Mouse (Mus musculus) right cerebral cortex, adult 18-20 months (tissue): ENCODE data around the gene Cacna1b.

ENCODE experiments used
- DNase-seq: peaks from one replicate; pipeline ENCODE4 v3.0.0; 2022; ENCODE audit warnings: mixed read lengths

Gene Cacna1b

GRCm38 (mm10) chr2:24718906-24719305 is 44.0 kb downstream of the Cacna1b start:
- DNase-seq = no peak

DNA sequence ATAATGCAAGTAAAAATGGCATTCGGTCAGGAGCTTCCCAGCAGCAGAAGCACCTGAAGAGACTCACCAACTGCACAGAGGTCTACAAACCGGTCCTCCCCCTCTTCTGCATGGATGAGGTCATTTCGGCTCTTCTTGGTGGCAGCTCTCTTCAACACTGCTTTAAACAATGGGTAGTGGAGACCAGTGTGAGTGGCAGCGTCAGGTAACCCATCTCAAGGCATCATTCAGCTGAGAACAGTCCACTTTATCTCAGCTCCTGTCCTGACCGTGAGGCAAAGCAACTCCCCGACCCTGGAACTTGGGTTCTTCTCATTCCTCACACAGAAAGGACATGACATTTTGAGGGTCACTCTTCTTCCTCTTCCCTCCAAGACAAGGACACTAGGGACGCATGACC is 45.0 kb downstream of the Cacna1b start:
- no peak for DNase-seq

- DNase-seq = peak; percentile 82
Observed at GRCm38 (mm10) chr2:24717461-24717860, 45.5 kb downstream of the Cacna1b start.

DNA sequence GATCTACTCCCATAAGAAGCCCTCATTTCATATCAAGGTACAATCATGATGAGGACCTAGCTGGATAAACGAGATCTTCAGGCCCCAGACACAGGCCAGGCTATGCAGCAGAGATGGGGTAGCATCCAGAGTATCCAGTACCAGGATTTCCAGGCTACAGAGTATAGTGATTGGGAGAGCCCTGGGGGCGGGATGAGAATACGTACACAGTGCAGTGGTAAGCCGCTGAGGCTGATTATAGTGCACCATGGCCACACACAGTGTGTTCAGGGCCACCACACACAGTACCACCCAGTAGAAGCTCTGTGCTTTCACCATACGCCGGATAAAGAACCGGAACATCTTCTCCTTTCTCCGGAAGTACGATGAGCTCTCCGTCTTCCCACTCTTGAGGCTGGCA is 57.0 kb downstream of the Cacna1b start:
- DNase-seq = no peak

DNA sequence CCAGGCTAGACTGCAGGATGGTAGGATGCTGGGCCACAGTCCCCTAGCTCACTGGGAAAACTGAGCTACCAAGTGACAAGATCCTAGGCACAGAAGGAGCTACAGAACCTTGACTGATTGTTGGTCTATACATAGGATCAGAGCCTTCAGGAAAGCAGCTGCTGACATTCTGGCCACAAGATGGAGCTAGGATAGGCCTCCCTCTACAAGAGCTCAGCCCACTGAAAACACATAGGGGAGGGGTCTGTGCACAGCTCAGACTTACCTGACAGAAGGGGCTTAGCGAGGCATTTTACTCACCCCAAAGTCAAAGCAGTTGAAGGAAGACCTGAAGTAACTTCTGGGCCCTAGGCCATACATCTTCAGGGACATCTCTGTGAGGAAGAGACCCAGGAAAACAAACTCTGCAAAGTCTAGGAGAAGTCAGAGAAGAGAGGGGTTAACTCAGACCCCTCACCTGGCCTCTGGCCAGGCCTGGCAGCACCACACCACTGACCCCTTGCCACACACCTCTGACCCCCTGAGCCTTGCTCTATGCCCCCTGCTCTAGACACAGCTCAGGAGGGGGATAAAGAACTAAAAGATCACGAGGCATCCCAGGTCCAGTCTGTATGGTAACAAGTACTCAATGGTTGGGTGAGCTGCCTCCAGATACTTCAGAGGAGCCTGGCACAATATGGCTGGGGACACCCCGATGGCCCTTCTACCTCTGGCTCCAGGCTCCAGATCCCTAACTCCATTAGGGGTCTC is 60.6 kb downstream of the Cacna1b start:
- no peak for DNase-seq

GRCm38 (mm10) chr2:24697281-24697980 is 65.5 kb downstream of the Cacna1b start:
- no peak for DNase-seq

- DNase-seq = no peak
Observed at GRCm38 (mm10) chr2:24692371-24692770, 70.6 kb downstream of the Cacna1b start.

DNA sequence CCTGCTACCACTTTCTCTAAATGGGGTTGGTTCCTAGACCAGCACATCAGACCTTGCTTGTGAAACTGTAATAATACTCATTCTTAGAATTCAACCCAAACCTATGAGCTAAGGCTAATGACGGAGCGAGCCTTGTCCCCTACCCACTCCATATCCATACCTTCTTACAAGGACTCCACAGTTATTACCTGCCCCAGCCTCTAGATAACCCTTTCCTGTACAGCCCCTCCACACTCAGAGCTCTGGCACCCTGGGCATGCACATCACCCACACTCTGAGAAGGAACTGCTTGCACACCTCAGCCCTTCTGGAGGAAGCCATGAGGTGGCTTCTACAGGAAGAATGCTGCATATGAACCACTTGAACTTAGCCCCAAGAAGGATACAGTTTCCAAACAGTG is 72.6 kb downstream of the Cacna1b start:
- no peak for DNase-seq

DNA sequence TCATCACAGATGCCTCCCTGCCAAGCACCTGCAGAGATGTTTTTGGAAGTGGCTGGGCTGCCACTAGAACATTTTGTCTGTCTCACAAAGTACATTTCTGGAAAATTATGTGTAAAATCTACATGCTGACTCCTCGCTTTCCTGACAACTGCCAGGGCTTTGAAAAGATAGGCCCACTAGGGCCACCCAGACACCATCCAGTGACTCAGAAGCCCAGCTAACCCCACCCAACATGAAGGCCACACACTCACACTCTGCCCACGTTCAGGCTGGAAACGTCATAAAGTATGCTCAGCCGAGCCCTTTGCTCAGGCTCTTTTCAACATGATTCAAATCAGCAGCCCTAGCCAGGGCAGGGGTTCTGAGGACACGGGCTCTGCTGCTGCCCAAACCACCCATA is 77.6 kb downstream of the Cacna1b start:
- peak; percentile 73 for DNase-seq

GRCm38 (mm10) chr2:24684796-24685195 is 78.2 kb downstream of the Cacna1b start:
- no peak for DNase-seq

- no peak for DNase-seq
Observed at GRCm38 (mm10) chr2:24683266-24683665, 79.7 kb downstream of the Cacna1b start.

DNA sequence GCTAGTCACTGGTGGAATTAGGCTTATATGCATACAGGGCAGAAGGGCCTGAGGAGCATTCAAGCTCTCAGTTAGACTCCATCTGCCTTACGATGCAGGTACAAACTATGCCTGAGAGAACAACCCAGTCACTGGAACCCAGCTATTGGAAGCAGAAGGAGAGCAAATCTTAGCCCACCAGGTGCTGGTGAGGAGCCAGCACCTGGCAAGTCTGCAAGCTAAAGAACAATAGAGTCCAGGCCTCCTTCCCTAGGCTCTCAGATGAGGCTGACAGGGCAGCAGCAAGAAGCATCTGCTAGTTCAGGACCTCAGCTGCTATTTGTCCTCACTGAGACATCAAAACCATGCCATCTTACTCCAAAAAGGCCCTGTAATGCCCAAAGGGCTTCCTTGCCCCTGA is 82.2 kb downstream of the Cacna1b start:
- DNase-seq = no peak

- DNase-seq = no peak
Observed at GRCm38 (mm10) chr2:24680176-24680575, 82.8 kb downstream of the Cacna1b start.

DNA sequence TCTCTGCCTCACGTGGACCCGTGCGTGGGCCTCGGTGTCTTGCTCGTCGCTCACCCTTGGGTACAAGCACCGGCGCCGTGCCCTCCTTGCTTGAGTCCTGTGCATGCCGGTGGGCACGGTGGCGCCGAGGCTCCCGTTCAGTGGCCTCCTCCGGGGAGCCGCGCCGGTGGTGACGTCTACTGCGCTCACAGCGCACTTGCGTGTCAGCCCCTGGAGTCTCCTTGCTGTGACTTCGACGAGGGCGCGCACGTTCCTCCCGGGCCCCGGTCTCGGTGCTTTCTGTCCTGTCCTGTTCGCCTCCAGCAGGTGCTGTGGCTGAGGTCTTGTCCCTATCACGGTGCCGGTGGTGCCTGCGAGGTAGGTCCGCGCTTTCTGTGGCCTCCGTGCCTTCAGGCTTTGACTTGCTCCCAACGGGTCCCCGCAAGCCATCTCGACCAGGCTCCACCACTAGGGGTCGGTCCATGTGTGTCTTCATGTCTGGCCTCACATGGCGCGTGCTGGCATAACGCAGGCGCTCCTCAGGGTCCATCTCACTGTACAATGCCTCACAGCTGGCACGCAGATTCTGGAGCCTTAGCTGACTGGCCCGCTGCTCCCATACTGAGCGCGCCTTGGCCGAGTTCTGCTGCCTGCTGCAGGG is 83.8 kb downstream of the Cacna1b start:
- peak; percentile 64 for DNase-seq

DNA sequence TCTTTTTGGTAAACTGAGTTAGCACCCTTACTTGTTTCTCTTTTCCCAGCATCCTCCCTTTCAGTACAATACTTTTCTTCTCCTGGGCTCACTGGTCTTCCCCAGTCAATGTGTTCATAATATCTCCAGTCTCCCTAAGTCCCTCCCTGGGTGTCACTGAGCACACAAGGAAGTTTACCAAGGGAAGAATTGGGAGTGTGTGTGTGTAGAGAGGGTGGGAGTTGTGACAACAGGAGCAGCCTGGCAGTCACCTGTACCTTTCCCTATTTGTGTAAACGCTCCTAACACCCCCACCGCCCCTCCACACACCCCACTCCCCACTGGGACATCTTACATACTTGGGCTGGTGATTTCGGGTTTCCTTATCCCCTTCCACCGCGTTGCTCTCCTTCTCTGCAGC is 84.4 kb downstream of the Cacna1b start:
- DNase-seq = no peak

DNA sequence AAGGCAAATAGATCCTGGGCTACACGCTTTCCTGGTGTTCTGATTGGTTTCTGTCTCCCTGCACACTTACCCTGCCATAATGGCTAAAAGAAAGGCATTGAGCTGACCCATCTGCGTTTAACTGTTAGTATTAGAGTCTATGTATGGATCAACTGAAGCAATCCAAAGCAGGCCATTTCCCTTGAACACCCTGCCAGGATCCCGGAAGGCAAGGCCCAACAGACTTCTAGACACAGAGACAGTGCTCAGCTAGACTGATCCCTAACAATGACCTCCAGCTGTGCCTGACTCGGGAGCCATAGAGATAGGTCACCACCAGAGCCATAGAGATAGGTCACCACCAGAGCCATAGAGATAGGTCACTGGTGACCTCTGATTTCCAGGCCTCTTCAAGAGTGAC is 84.8 kb downstream of the Cacna1b start:
- no peak for DNase-seq

GRCm38 (mm10) chr2:24677629-24678028 is 85.3 kb downstream of the Cacna1b start:
- no peak for DNase-seq

- no peak for DNase-seq
Observed at GRCm38 (mm10) chr2:24674432-24675006, 88.4 kb downstream of the Cacna1b start.

GRCm38 (mm10) chr2:24668598-24668997 is 94.4 kb downstream of the Cacna1b start:
- no peak for DNase-seq

GRCm38 (mm10) chr2:24664678-24665257 is 98.2 kb downstream of the Cacna1b start:
- no peak for DNase-seq

DNA sequence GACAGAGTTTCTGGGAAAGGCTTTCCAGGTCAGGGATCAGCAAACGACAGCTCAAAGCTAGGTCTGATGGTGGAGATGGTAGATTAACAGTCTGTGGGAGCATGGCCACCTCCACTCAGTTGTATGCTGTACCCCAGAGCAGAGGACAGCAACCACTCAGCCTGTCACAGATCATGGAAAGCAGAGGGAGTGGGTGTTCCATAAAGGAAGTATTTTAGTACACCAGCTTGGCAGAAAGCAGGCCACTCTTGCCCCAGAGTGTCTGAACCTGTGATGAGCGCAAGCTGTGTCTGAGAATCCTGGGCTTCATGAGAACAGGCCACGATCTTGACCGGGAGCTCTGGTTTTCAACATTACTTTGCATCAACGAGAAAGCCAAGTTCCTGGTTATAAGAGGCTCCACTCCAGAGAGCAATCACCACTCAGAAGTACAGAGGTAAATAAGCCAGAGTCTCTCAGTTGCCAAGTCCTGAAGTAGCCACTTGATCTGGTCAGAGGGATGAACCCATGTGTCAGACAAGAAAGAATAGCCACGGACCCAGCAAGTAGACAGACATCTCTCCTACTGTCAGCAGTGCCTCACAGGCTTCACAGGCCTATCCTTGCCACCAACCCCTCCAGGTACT is 103.7 kb downstream of the Cacna1b start:
- DNase-seq = peak; percentile 30

DNA sequence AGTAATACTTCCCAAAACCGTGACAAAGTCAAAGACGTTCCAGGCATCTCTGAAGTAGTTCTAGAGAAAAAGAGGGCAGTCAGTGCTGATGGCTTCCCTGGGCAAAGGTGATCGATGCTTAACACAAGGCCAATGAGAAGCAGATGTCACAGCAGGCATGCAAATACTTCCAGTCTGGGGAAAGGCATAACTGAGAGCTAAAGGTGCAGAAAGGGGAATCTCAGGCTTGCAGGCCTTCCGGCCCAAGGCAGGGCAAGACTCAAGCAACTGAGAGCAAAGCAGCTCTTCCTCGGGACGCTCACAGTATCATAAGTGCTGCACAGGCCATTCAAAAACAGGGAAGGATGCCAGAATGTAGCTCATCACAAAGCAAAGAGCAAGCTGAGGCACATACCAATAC is 114.4 kb downstream of the Cacna1b start:
- DNase-seq = no peak
